Mouse (Mus musculus) embryonic facial prominence, embryonic 14.5 days (tissue): ENCODE measurements around the gene Gm47429. TPM values are rescaled to one million over a fixed set of nuclear protein-coding genes. Genes with fewer than 3 reads are reported as not detected.

ENCODE experiments used
- ATAC-seq: fragments of 200-750 bp; cut with Nextera tagmentation; 2 replicates; pipeline ENCODE4 v1.8.0; 2017; ENCODE audit warnings: low read depth, moderate number of reproducible peaks, moderate TSS enrichment
- DNase-seq: peaks from one replicate; pipeline ENCODE4 v3.0.0-alpha.2; 2015; ENCODE audit warnings: low spot score
- H3K27ac ChIP-seq: fragments of 300-500 bp; sonication (generic); replicated peaks from 2 replicates; pipeline ENCODE4 v1.5.1; 2014; ENCODE audit warnings: low read depth, mild to moderate bottlenecking, low read length, moderate library complexity
- H3K27me3 ChIP-seq: fragments of 300-500 bp; sonication (generic); replicated peaks from 2 replicates; pipeline ENCODE4 v1.6.1; 2014; ENCODE audit warnings: low read length; ENCODE audit not compliant: control insufficient read depth, insufficient read depth
- H3K36me3 ChIP-seq: fragments of 300-500 bp; sonication (generic); 2 replicates; pipeline ENCODE4 v1.6.1; 2014; ENCODE audit warnings: low read length, mixed read lengths; ENCODE audit not compliant: control insufficient read depth, insufficient read depth
- H3K4me1 ChIP-seq: fragments of 300-500 bp; sonication (generic); 2 replicates; pipeline ENCODE4 v1.6.1; 2014; ENCODE audit warnings: antibody characterized with exemption, low read length; ENCODE audit not compliant: control insufficient read depth, insufficient read depth
- H3K4me2 ChIP-seq: fragments of 300-500 bp; sonication (generic); 2 replicates; pipeline ENCODE4 v1.6.1; 2014; ENCODE audit warnings: low read depth, mild to moderate bottlenecking, low read length, moderate library complexity, mixed read lengths
- H3K4me3 ChIP-seq: fragments of 300-500 bp; sonication (generic); 2 replicates; pipeline ENCODE4 v1.5.1; 2014; ENCODE audit warnings: low read depth, mild to moderate bottlenecking, low read length
- H3K9ac ChIP-seq: fragments of 300-500 bp; sonication (generic); 2 replicates; pipeline ENCODE4 v1.6.1; 2014; ENCODE audit warnings: low read depth, mild to moderate bottlenecking, low read length, moderate library complexity, mixed read lengths
- H3K9me3 ChIP-seq: fragments of 300-500 bp; sonication (generic); 2 replicates; pipeline ENCODE4 v1.6.1; 2016; ENCODE audit warnings: low read length; ENCODE audit not compliant: control insufficient read depth
- WGBS: fragments of 180-500 bp; shearing (Covaris S2); extraction: QIAGEN DNeasy Blood & Tissue Kit; methylation state at CpG from one replicate; pipeline ENCODE4 v1.1.7; 2014; 5-methylcytosine and 5-hydroxymethylcytosine counted together
- polyA plus RNA-seq: library from polyadenylated mRNA; unstranded; fragments of >200 nt; fragmentation: Nextera tagmentation; extraction: Ambion mirVana; gene quantifications from 2 replicates; pipeline ENCODE4 v1.2.1, GENCODE M21; 2014

Gene Gm47429
- polyA plus RNA-seq, 1 experiment from 2014 or later, result not detected

GRCm38 (mm10) chr13:50424517-50424916, 19.2 kb downstream of the Gm47429 start:
- H3K9me3 ChIP-seq, result no peaks in the 10 kb centered on the region
- no peaks in the 10 kb centered on the region for H3K4me1 ChIP-seq
- no peak for ATAC-seq
- no peak overlapping the region for H3K9ac ChIP-seq
- WGBS, result 93% methylated on average over 2 of the region's 2 CpGs
- DNase-seq, result no peak
- no peak overlapping the region for H3K27ac ChIP-seq
- H3K36me3 ChIP-seq, result peaks cover 86% of the 10 kb centered on the region
- H3K4me2 ChIP-seq, result no peak overlapping the region
- H3K4me3 ChIP-seq, result no peak overlapping the region
- no peaks in the 10 kb centered on the region for H3K27me3 ChIP-seq

DNA sequence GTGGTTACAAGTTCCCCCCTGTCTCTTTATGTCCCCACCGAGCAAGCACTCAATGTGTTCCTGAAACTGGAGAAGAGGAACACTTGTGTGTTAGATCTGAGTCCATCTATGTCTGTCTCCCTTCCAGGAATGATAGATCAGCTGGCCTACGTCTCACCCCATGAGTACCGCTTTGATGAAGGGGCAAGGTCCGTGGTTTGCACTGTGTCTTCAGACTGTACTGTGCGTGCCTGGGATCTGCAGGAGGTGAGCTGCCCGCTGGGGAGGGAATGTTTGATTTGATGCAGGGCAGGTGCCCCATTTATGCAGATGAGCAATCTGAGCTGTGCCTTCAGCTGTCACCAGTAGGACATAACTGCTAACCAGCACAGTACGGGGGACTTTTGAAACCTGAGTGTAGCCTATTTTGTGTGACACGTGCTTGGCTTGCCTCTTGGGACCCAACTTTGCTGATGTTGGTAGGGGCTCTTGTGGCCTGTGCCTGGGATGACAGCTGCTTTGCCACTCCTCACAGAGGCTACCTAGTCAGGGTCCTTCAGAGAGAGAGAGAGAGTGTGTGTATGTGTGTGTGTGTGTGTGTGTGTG, 20.0 kb downstream of the Gm47429 start:
- H3K27me3 ChIP-seq, result no peaks in the 10 kb centered on the region
- H3K9me3 ChIP-seq, result no peaks in the 10 kb centered on the region
- no peak overlapping the region for H3K27ac ChIP-seq
- peaks cover 79% of the 10 kb centered on the region for H3K36me3 ChIP-seq
- peak; percentile 84 for ATAC-seq
- WGBS, result 79% methylated on average over 8 of the region's 8 CpGs
- no peak overlapping the region for H3K4me3 ChIP-seq
- peak; percentile 16 for DNase-seq
- 0 out of 2 replicates have a peak, but pooled peaks cover 1% of the 10 kb centered on the region for H3K4me1 ChIP-seq
- no peak overlapping the region for H3K4me2 ChIP-seq
- H3K9ac ChIP-seq, result no peak overlapping the region

GRCm38 (mm10) chr13:50418421-50418820, 25.3 kb downstream of the Gm47429 start:
- 45% methylated on average over 3 of the region's 3 CpGs for WGBS
- peak overlapping the region; percentile 89 for H3K9ac ChIP-seq
- H3K36me3 ChIP-seq, result peaks cover 26% of the 10 kb centered on the region; the same call in 1 of the 2 replicates
- H3K4me2 ChIP-seq, result peak overlapping the region; percentile 64
- peak overlapping the region; percentile 56; the same call in 1 of the 2 replicates for H3K27ac ChIP-seq
- H3K4me3 ChIP-seq, result peak overlapping the region; percentile 83
- H3K9me3 ChIP-seq, result no peaks in the 10 kb centered on the region
- 0 out of 2 replicates have a peak, but pooled peaks cover 3% of the 10 kb centered on the region for H3K4me1 ChIP-seq
- ATAC-seq, result no peak
- DNase-seq, result peak; percentile 4
- no peaks in the 10 kb centered on the region for H3K27me3 ChIP-seq

DNA sequence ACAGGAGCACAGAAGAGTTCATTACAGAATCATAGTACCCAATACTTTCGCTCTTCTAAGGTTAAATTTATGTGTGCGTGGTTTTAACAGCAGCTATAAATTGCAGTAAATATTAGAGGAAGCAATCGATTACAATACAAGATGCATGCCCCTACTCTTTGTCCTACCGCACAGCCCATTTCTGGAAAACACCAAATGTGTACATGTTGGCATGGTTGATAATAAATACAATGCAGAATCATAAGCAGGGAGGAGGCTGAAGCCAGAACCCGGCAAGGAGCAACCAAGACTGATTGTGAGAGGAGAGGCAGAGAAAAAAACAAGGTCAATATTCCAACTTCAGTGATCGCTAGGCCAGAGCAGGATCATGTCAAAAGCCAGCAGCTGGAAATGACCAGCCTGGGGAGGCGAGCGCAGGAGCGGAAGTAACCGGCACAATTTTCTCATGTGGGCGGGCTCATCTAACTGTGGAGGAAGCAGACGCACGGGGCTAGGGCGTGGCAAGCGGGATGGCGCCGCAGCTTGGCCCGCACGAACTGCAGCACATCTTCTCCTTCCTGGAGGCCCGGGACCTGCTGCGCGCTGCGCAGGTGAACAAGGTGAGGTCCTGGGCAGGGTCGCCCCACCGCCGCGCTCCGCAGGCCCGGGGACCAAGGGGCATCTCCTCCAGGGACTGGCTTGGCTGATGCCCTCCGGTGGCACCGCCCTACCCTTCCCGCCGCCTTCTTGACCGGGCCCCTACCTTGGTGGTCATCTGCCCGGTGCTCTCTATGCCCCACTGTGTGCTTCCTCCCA, 26.1 kb downstream of the Gm47429 start, which contains the start of gene Fbxw17:
Gene Fbxw17 (plus strand): TSS at position 476 of the 795 bp plus-strand sequence.
- H3K9ac ChIP-seq, result peak within 1 kb of the TSS; percentile 89
- ATAC-seq, result peak; percentile 97
- H3K27me3 ChIP-seq, result no peaks in the 10 kb centered on the region
- H3K27ac ChIP-seq, result peak within 1 kb of the TSS; percentile 56; the same call in 1 of the 2 replicates
- DNase-seq, result peak; percentile 92
- peak within 1 kb of the TSS; percentile 83 for H3K4me3 ChIP-seq
- H3K9me3 ChIP-seq, result no peaks in the 10 kb centered on the region
- H3K4me2 ChIP-seq, result peak within 1 kb of the TSS; percentile 64
- peaks cover 20% of the 10 kb centered on the region; the same call in 1 of the 2 replicates for H3K36me3 ChIP-seq
- H3K4me1 ChIP-seq, result 0 out of 2 replicates have a peak, but pooled peaks cover 3% of the 10 kb centered on the region
- 22% methylated on average over 17 of the region's 35 CpGs for WGBS

Other genes with a start within 250 kb of the Gm47429 start
- not detected in 2 replicates for gene Gm906, start 193.6 kb downstream of the Gm47429 start, polyA plus RNA-seq
- 33.7 and 35.9 TPM in 2 replicates for gene Fbxw17, start 26.0 kb downstream of the Gm47429 start, polyA plus RNA-seq
- not detected in 2 replicates for gene Nutm2, start 23.4 kb upstream of the Gm47429 start, polyA plus RNA-seq
- gene Gm904, start 199.3 kb upstream of the Gm47429 start, polyA plus RNA-seq, result not detected in 2 replicates